Mouse (Mus musculus) intestine, embryonic 15.5 days (tissue): ENCODE measurements around the gene Trim2. TPM values are rescaled to one million over a fixed set of nuclear protein-coding genes. Genes with fewer than 3 reads are reported as not detected.

Source experiments
- ATAC-seq: fragments of 200-750 bp; cut with Nextera tagmentation; 2 replicates; pipeline ENCODE4 v1.8.0; 2017; ENCODE audit warnings: moderate TSS enrichment, moderate library complexity
- H3K27ac ChIP-seq: fragments of 300-500 bp; sonication (generic); 2 replicates; pipeline ENCODE4 v1.5.1; 2015; ENCODE audit warnings: mild to moderate bottlenecking, inconsistent platforms
- H3K27me3 ChIP-seq: fragments of 300-500 bp; sonication (generic); replicated peaks from 2 replicates; pipeline ENCODE4 v1.6.1; 2015; ENCODE audit warnings: inconsistent platforms
- H3K36me3 ChIP-seq: fragments of 300-500 bp; sonication (generic); 2 replicates; pipeline ENCODE4 v1.6.1; 2015; ENCODE audit warnings: inconsistent platforms
- H3K4me1 ChIP-seq: fragments of 300-500 bp; sonication (generic); replicated peaks from 2 replicates; pipeline ENCODE4 v1.6.1; 2015; ENCODE audit warnings: inconsistent platforms
- H3K4me2 ChIP-seq: fragments of 300-500 bp; sonication (generic); replicated peaks from 2 replicates; pipeline ENCODE4 v1.6.1; 2015; ENCODE audit warnings: mild to moderate bottlenecking, inconsistent platforms
- H3K4me3 ChIP-seq: fragments of 300-500 bp; sonication (generic); replicated peaks from 2 replicates; pipeline ENCODE4 v1.5.1; 2015; ENCODE audit warnings: inconsistent platforms
- H3K9ac ChIP-seq: fragments of 300-500 bp; sonication (generic); 2 replicates; pipeline ENCODE4 v1.6.1; 2015; ENCODE audit warnings: inconsistent platforms
- H3K9me3 ChIP-seq: fragments of 300-500 bp; sonication (generic); 2 replicates; pipeline ENCODE4 v1.6.1; 2016; ENCODE audit warnings: inconsistent platforms
- WGBS: fragments of 180-500 bp; shearing (Covaris S2); methylation state at CpG from one replicate; pipeline ENCODE4 v1.1.7; 2015; 5-methylcytosine and 5-hydroxymethylcytosine counted together
- polyA plus RNA-seq: library from polyadenylated mRNA; unstranded; fragments of >200 nt; fragmentation: Nextera tagmentation; extraction: Ambion mirVana; gene quantifications from 2 replicates; pipeline ENCODE4 v1.2.1, GENCODE M21; 2015

Gene Trim2
- polyA plus RNA-seq, 1 experiment from 2014 or later, result 57.2 TPM

GRCm38 (mm10) chr3:84130776-84131175 is 175.9 kb downstream of the Trim2 start:
- Histone ChIP-seq H3K4me2 (no peak overlapping the region), H3K9ac (no peak overlapping the region), H3K27me3 (no peaks in the 10 kb centered on the region), H3K36me3 (no peaks in the 10 kb centered on the region), H3K4me1 (peaks cover 10% of the 10 kb centered on the region; the same call in 1 of the 2 replicates), H3K27ac (no peak overlapping the region), H3K9me3 (no peaks in the 10 kb centered on the region), H3K4me3 (no peak overlapping the region)
- 44% methylated on average over 5 of the region's 5 CpGs for WGBS
- ATAC-seq, result no peak

GRCm38 (mm10) chr3:84128871-84129870 is 177.5 kb downstream of the Trim2 start:
- no peaks in the 10 kb centered on the region for H3K9me3 ChIP-seq
- no peak overlapping the region for H3K9ac ChIP-seq
- WGBS, result 52% methylated on average over 11 of the region's 11 CpGs
- H3K4me3 ChIP-seq, result no peak overlapping the region
- peaks cover 8% of the 10 kb centered on the region; the same call in 1 of the 2 replicates for H3K4me1 ChIP-seq
- no peaks in the 10 kb centered on the region for H3K36me3 ChIP-seq
- no peak overlapping the region for H3K4me2 ChIP-seq
- no peaks in the 10 kb centered on the region for H3K27me3 ChIP-seq
- H3K27ac ChIP-seq, result no peak overlapping the region
- peak; percentile 80 for ATAC-seq

DNA sequence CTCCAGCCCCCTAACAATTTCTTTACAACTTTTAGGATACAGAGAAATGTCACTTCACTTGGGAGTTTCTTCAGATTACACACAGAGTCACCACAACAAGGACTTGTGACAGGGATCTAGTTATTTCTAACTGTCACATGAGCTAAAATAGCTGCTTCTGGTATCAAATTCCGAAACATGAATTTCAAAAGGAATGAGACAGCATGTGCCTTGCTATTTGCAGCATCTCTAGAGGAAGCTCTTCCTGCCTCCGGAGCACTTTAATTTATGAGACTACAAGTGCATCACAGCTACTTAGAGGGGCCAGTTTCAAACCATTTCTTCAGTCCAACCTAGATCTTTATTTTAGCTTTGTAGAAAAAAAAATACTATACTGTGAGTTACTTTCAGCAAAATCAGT is 179.2 kb downstream of the Trim2 start:
- H3K4me3 ChIP-seq, result no peak overlapping the region
- no peaks in the 10 kb centered on the region for H3K36me3 ChIP-seq
- H3K4me2 ChIP-seq, result no peak overlapping the region
- H3K27me3 ChIP-seq, result no peaks in the 10 kb centered on the region
- 67% methylated on average over 2 of the region's 2 CpGs for WGBS
- H3K9ac ChIP-seq, result no peak overlapping the region
- no peaks in the 10 kb centered on the region for H3K9me3 ChIP-seq
- ATAC-seq, result no peak
- no peak overlapping the region for H3K27ac ChIP-seq
- peaks cover 8% of the 10 kb centered on the region; the same call in 1 of the 2 replicates for H3K4me1 ChIP-seq

GRCm38 (mm10) chr3:84126721-84127120 is 180.0 kb downstream of the Trim2 start:
- Histone ChIP-seq H3K27ac (no peak overlapping the region), H3K4me2 (no peak overlapping the region), H3K36me3 (no peaks in the 10 kb centered on the region), H3K4me1 (peaks cover 8% of the 10 kb centered on the region; the same call in 1 of the 2 replicates), H3K27me3 (no peaks in the 10 kb centered on the region), H3K9me3 (no peaks in the 10 kb centered on the region), H3K4me3 (no peak overlapping the region), H3K9ac (no peak overlapping the region)
- 79% methylated on average over 3 of the region's 3 CpGs for WGBS
- no peak for ATAC-seq

- WGBS, result 64% methylated on average over 6 of the region's 6 CpGs
These were observed 180.9 kb downstream of the Trim2 start for GRCm38 (mm10) chr3:84125704-84126289.

GRCm38 (mm10) chr3:84123461-84123860 is 183.2 kb downstream of the Trim2 start:
- no peak overlapping the region for H3K4me3 ChIP-seq
- H3K27ac ChIP-seq, result no peak overlapping the region
- H3K9me3 ChIP-seq, result no peaks in the 10 kb centered on the region
- H3K9ac ChIP-seq, result no peak overlapping the region
- 55% methylated on average over 3 of the region's 3 CpGs for WGBS
- H3K27me3 ChIP-seq, result no peaks in the 10 kb centered on the region
- ATAC-seq, result no peak
- H3K4me2 ChIP-seq, result no peak overlapping the region
- no peaks in the 10 kb centered on the region for H3K36me3 ChIP-seq
- 0 out of 2 replicates have a peak, but pooled peaks cover 3% of the 10 kb centered on the region for H3K4me1 ChIP-seq

More at GRCm38 (mm10) chr3:84125704-84126289, 180.9 kb downstream of the Trim2 start:
- no peak overlapping the region for H3K4me3 ChIP-seq
- H3K9ac ChIP-seq, result no peak overlapping the region
- no peak overlapping the region for H3K4me2 ChIP-seq
- peaks cover 8% of the 10 kb centered on the region; the same call in 1 of the 2 replicates for H3K4me1 ChIP-seq
- no peak for ATAC-seq
- no peaks in the 10 kb centered on the region for H3K27me3 ChIP-seq
- no peaks in the 10 kb centered on the region for H3K9me3 ChIP-seq
- no peaks in the 10 kb centered on the region for H3K36me3 ChIP-seq
- H3K27ac ChIP-seq, result no peak overlapping the region

DNA sequence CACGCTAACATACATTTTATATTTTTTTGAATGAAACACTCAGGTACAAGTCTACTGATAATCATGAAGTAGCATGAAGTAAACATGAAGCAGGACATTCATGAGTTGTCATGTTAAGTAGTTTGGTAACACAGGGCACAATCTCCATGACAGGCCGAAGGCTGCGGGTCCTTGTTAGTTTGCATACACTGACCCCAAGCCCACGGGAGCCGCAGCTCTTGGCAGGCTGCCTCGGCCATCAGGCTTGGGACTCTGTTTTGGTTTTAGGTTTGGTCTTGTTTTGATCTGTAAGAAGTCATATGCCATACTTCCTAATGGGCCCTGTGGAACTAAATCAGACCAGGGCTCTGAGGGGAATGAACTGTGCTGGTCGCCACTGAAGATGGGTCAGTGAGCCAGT is 188.0 kb downstream of the Trim2 start:
- Histone ChIP-seq H3K27ac (no peak overlapping the region), H3K4me3 (no peak overlapping the region), H3K27me3 (no peaks in the 10 kb centered on the region), H3K4me1 (no peaks in the 10 kb centered on the region), H3K9ac (no peak overlapping the region), H3K9me3 (no peaks in the 10 kb centered on the region), H3K36me3 (no peaks in the 10 kb centered on the region), H3K4me2 (no peak overlapping the region)
- ATAC-seq, result no peak
- 82% methylated on average over 7 of the region's 7 CpGs for WGBS

GRCm38 (mm10) chr3:84118178-84118577 is 188.5 kb downstream of the Trim2 start:
- no peak overlapping the region for H3K4me3 ChIP-seq
- no peaks in the 10 kb centered on the region for H3K36me3 ChIP-seq
- 77% methylated on average over 7 of the region's 7 CpGs for WGBS
- no peaks in the 10 kb centered on the region for H3K4me1 ChIP-seq
- no peak overlapping the region for H3K4me2 ChIP-seq
- no peaks in the 10 kb centered on the region for H3K27me3 ChIP-seq
- H3K9me3 ChIP-seq, result no peaks in the 10 kb centered on the region
- ATAC-seq, result no peak
- H3K27ac ChIP-seq, result no peak overlapping the region
- no peak overlapping the region for H3K9ac ChIP-seq

Other genes starting within 250 kb of the Trim2 start
- gene Mnd1, start 151.1 kb downstream of the Trim2 start, polyA plus RNA-seq, result 10.6 and 12.0 TPM in 2 replicates
- 1.2 TPM in 2 replicates for gene Gm6525, start 132.8 kb downstream of the Trim2 start, polyA plus RNA-seq
- gene Fhdc1, start 173.6 kb upstream of the Trim2 start, polyA plus RNA-seq, result 6.5 and 7.7 TPM in 2 replicates